Mouse (Mus musculus) testis, adult 2 months (tissue): ENCODE data around the gene Bmpr1b.

Source experiments
- CTCF ChIP-seq: fragments of 200-500 bp; IDR thresholded peaks from 2 replicates; pipeline ENCODE4 v1.5.1; 2012; ENCODE audit warnings: low read depth, mild to moderate bottlenecking, inconsistent platforms, low read length, moderate library complexity; ENCODE audit not compliant: control insufficient read depth, insufficient read depth, insufficient replicate concordance
- POLR2A ChIP-seq: fragments of 200-500 bp; IDR thresholded peaks from 2 replicates; pipeline ENCODE4 v1.6.1; 2012; ENCODE audit warnings: low read depth, mild to moderate bottlenecking, inconsistent platforms, low read length, moderate library complexity; ENCODE audit not compliant: control insufficient read depth

DNA sequence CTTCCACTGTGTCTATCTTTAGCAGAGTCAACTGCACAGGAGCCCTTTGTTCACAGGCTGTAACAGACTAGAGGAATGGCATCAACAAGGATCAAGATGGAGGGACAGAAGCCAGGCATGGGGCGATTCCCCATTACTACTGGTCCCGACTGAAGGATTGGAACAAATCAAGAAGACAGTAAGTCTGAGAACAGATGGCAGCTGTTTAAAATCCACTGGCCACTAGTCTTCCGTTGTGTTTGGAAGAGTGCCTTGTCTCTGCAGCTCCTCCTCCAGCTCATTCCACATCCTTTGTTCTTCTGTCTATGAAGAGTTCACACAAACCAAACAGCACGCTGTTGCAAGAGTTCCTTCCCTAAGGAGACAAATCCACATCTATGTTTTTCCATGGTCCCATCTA is 65.6 kb downstream of the Bmpr1b start:
- TF ChIP-seq CTCF, result no peak
- TF ChIP-seq POLR2A, result no peak
